Mouse (Mus musculus): ENCODE measurements around the gene Fat4.

- TF ChIP-seq CTCF (IDR thresholded peaks at IDR 0.05; ENCODE audit: low read depth) = no peak
- TF ChIP-seq EP300 (optimal IDR thresholded peaks at IDR 0.05) = no peak
These were observed 43.7 kb upstream of the Fat4 start for GRCm38 (mm10) chr3:38843000-38843538.
